ENCODE assay signal across 8 mouse cellular contexts in genomic region chr4:43030352-43030751, GRCm38 (mm10). TPM values are rescaled to one million over a fixed set of nuclear protein-coding genes. Genes with fewer than 3 reads are reported as not detected.
DNase-seq lines count a peak whose midpoint lies in the region; ATAC-seq and TF ChIP-seq lines count a peak whose summit lies in the region.

No protein-coding gene starts in this region.

- TF ChIP-seq CTCF in forebrain, postnatal 0 days (IDR thresholded peaks at IDR 0.05; ENCODE audit: low read depth): no peak
- no peak for TF ChIP-seq CTCF in liver, postnatal 0 days (IDR thresholded peaks at IDR 0.05; ENCODE audit: low read depth)

- H3K4me1 ChIP-seq in heart, embryonic 11.5 days (ENCODE audit: control insufficient read depth, insufficient read depth, low read length): peaks cover 9% of the 10 kb centered on the region; the same call in 1 of the 2 replicates
- H3K4me1 ChIP-seq in ES-E14 (ENCODE audit: control insufficient read depth in 2 of 2, insufficient read depth in 2 of 2, low read length in 2 of 2, poor library complexity in 1 of 2): peaks cover 0 to 3% of the 10 kb centered on the region in 2 experiments; a peak in 1 of 4 replicates
- peaks cover 15% of the 10 kb centered on the region for H3K4me1 ChIP-seq in forebrain, postnatal 0 days (ENCODE audit: insufficient read depth)
- peaks cover 9% of the 10 kb centered on the region; the same call in 1 of the 2 replicates for H3K4me1 ChIP-seq in liver, postnatal 0 days (ENCODE audit: insufficient read depth)

- no peaks in the 10 kb centered on the region for H3K9me3 ChIP-seq in heart, embryonic 11.5 days (replicated peaks; ENCODE audit: control insufficient read depth, low read length)
- H3K9me3 ChIP-seq in ES-E14 (ENCODE audit: control insufficient read depth, insufficient read depth, low read depth, low read length): no peaks in the 10 kb centered on the region
- H3K9me3 ChIP-seq in forebrain, postnatal 0 days (ENCODE audit: low read length): no peaks in the 10 kb centered on the region
- H3K9me3 ChIP-seq in liver, postnatal 0 days (ENCODE audit: low read length): no peaks in the 10 kb centered on the region

- no peak for ATAC-seq in heart, embryonic 11.5 days (replicated peaks; ENCODE audit: insufficient number of reproducible peaks, low FRiP score, low TSS enrichment)
- no peak for ATAC-seq in forebrain, postnatal 0 days
- ATAC-seq in liver, postnatal 0 days: no peak

- WGBS in heart, embryonic 11.5 days (ENCODE audit: insufficient replicate concordance): 61% methylated on average over 9 of the region's 9 CpGs
- 80% methylated on average over 9 of the region's 9 CpGs for WGBS in forebrain, postnatal 0 days
- 61% methylated on average over 9 of the region's 9 CpGs for WGBS in liver, postnatal 0 days (ENCODE audit: insufficient replicate concordance)

- no peak for TF ChIP-seq EP300 in liver, postnatal 0 days (IDR thresholded peaks at IDR 0.05; ENCODE audit: low read depth)

- in situ Hi-C loops in ES-E14 (cut with MboI; ENCODE audit: low sequenced_read_pairs in 2 of 2, unreplicated experiment in 2 of 2): no loop called here

- DNase-seq in heart, adult 8-10 months (ENCODE audit: low spot score): no peak
- no peak for DNase-seq in ES-E14 (ENCODE audit: low read depth, low spot score)
- no peak for DNase-seq in forebrain, postnatal 0 days
- DNase-seq in liver, postnatal 0 days: no peak
- no peak for DNase-seq in T-cell, adult 2 months (ENCODE audit: low spot score)
- DNase-seq in right cerebral cortex, postnatal 36 days (ENCODE audit: low spot score in 2 of 2): no peak
- DNase-seq in cerebellum, postnatal 10 days: no peak

- no peaks in the 10 kb centered on the region for H3K27me3 ChIP-seq in heart, embryonic 11.5 days (ENCODE audit: control insufficient read depth, insufficient read depth, low read length)
- no peaks in the 10 kb centered on the region for H3K27me3 ChIP-seq in forebrain, postnatal 0 days (ENCODE audit: insufficient read depth, low read length)
- H3K27me3 ChIP-seq in liver, postnatal 0 days (ENCODE audit: insufficient read depth, low read length): no peaks in the 10 kb centered on the region

- H3K27ac ChIP-seq in heart, embryonic 11.5 days (ENCODE audit: low read depth, low read length): peak overlapping the region; percentile 70; the same call in 1 of the 2 replicates
- no peak overlapping the region for H3K27ac ChIP-seq in ES-E14 (ENCODE audit: insufficient read depth, low read depth, low read length, poor library complexity, severe bottlenecking)
- no peak overlapping the region; the same call in 1 of the 2 replicates for H3K27ac ChIP-seq in forebrain, postnatal 0 days (ENCODE audit: low read depth, low read length)
- peak overlapping the region; percentile 79 for H3K27ac ChIP-seq in liver, postnatal 0 days (ENCODE audit: low read depth)

- peak overlapping the region; percentile 80 for H3K4me2 ChIP-seq in heart, embryonic 11.5 days
- H3K4me2 ChIP-seq in forebrain, postnatal 0 days (ENCODE audit: low read depth): peak overlapping the region; percentile 86
- peak overlapping the region; percentile 82 for H3K4me2 ChIP-seq in liver, postnatal 0 days (ENCODE audit: low read depth, low read length)

- H3K9ac ChIP-seq in heart, embryonic 11.5 days (ENCODE audit: low read depth, low read length): peak overlapping the region; percentile 81
- H3K9ac ChIP-seq in ES-E14 (ENCODE audit: insufficient read depth, low read depth, low read length, poor library complexity, severe bottlenecking): peak overlapping the region; percentile 94
- peak overlapping the region; percentile 84 for H3K9ac ChIP-seq in forebrain, postnatal 0 days
- peak overlapping the region; percentile 86 for H3K9ac ChIP-seq in liver, postnatal 0 days (replicated peaks)

- peak overlapping the region; percentile 68 for H3K4me3 ChIP-seq in heart, embryonic 11.5 days (ENCODE audit: low read depth, low read length)
- peak overlapping the region; percentile 85 for H3K4me3 ChIP-seq in ES-E14 (ENCODE audit: insufficient read depth in 1 of 2, low read depth in 1 of 2, low read length in 2 of 2, poor library complexity in 1 of 2, severe bottlenecking in 1 of 2)
- peak overlapping the region; percentile 74 for H3K4me3 ChIP-seq in forebrain, postnatal 0 days (ENCODE audit: low read depth, low read length)
- H3K4me3 ChIP-seq in liver, postnatal 0 days (ENCODE audit: low read depth, low read length): peak overlapping the region; percentile 79

- peaks cover 23% of the 10 kb centered on the region; the same call in 1 of the 2 replicates for H3K36me3 ChIP-seq in heart, embryonic 11.5 days (ENCODE audit: control insufficient read depth, insufficient read depth, low read length)
- peaks cover 14% of the 10 kb centered on the region for H3K36me3 ChIP-seq in ES-E14 (ENCODE audit: control insufficient read depth, insufficient read depth, low read length, poor library complexity, severe bottlenecking)
- peaks cover 48% of the 10 kb centered on the region for H3K36me3 ChIP-seq in forebrain, postnatal 0 days (ENCODE audit: insufficient read depth)
- H3K36me3 ChIP-seq in liver, postnatal 0 days (replicated peaks; ENCODE audit: insufficient read depth, low read length): peaks cover 46% of the 10 kb centered on the region

TF ChIP-seq in ES-E14, 5 proteins besides CTCF, POLR2A, EP300 and RAD21:
- TF ChIP-seq ZC3H11A (IDR thresholded peaks at IDR 0.05; ENCODE audit: borderline replicate concordance, low read depth, low read length) (no peak), CHD2 (IDR thresholded peaks at IDR 0.05; ENCODE audit: low read depth, low read length) (no peak), MAFK (IDR thresholded peaks at IDR 0.05; ENCODE audit: insufficient read depth, low read depth, low read length) (no peak), ZNF384 (IDR thresholded peaks at IDR 0.05; ENCODE audit: low read depth, low read length) (no peak), HCFC1 (IDR thresholded peaks at IDR 0.05; ENCODE audit: borderline replicate concordance, insufficient read depth, low read length) (no peak)

RNA-seq across cellular contexts. Expression of gene Stoml2, which starts 1.2 kb away (rescaled TPM):
- polyA plus RNA-seq in heart, embryonic 11.5 days (2014; fragmentation: Nextera tagmentation; extraction: Ambion mirVana): 251 and 255 TPM in 2 replicates
- total RNA-seq in heart, adult 8-10 months (2022): 100 to 1,000 TPM; 104 to 110 (median 108) TPM
- 245 and 279 TPM in 2 replicates for total RNA-seq in ES-E14 (2012; rRNA removed)
- total RNA-seq in forebrain, postnatal 0 days (2014; rRNA removed): 94.4 and 120 TPM in 2 replicates
- 233 and 240 TPM in 2 replicates for polyA plus RNA-seq in forebrain, postnatal 0 days (2015; fragmentation: Nextera tagmentation; extraction: Ambion mirVana)
- 114 and 116 TPM in 2 replicates for polyA plus RNA-seq in liver, postnatal 0 days (2015; fragmentation: Nextera tagmentation; extraction: Ambion mirVana)

RNA-seq across cellular contexts. Expression of gene Pigo, which starts 4.7 kb away (rescaled TPM):
- polyA plus RNA-seq in heart, embryonic 11.5 days (2014; fragmentation: Nextera tagmentation; extraction: Ambion mirVana): 13.2 and 13.6 TPM in 2 replicates
- total RNA-seq in heart, adult 8-10 months (2022): 10 to 100 TPM; 19.6 to 27.4 (median 23.6) TPM
- 40.9 and 59.1 TPM in 2 replicates for total RNA-seq in ES-E14 (2012; rRNA removed)
- total RNA-seq in forebrain, postnatal 0 days (2014; rRNA removed): 15.6 and 20.3 TPM in 2 replicates
- polyA plus RNA-seq in forebrain, postnatal 0 days (2015; fragmentation: Nextera tagmentation; extraction: Ambion mirVana): 16.5 and 21.9 TPM in 2 replicates
- 7.6 and 8.3 TPM in 2 replicates for polyA plus RNA-seq in liver, postnatal 0 days (2015; fragmentation: Nextera tagmentation; extraction: Ambion mirVana)

RNA-seq across cellular contexts. Expression of gene Fam214b, which starts 15.7 kb away (rescaled TPM):
- 10.8 and 11.4 TPM in 2 replicates for polyA plus RNA-seq in heart, embryonic 11.5 days (2014; fragmentation: Nextera tagmentation; extraction: Ambion mirVana)
- 10 to 100 TPM; 25.7 to 34.1 (median 30.1) TPM for total RNA-seq in heart, adult 8-10 months (2022)
- total RNA-seq in ES-E14 (2012; rRNA removed): 8.2 and 11.9 TPM in 2 replicates
- 35.7 and 42.3 TPM in 2 replicates for total RNA-seq in forebrain, postnatal 0 days (2014; rRNA removed)
- 23.4 and 30.9 TPM in 2 replicates for polyA plus RNA-seq in forebrain, postnatal 0 days (2015; fragmentation: Nextera tagmentation; extraction: Ambion mirVana)
- 11.3 and 11.7 TPM in 2 replicates for polyA plus RNA-seq in liver, postnatal 0 days (2015; fragmentation: Nextera tagmentation; extraction: Ambion mirVana)

RNA-seq across cellular contexts. Expression of gene Fancg, which starts 20.0 kb away (rescaled TPM):
- 11.0 and 11.5 TPM in 2 replicates for polyA plus RNA-seq in heart, embryonic 11.5 days (2014; fragmentation: Nextera tagmentation; extraction: Ambion mirVana)
- 1 to 10 TPM; 1.7 to 2.8 (median 2.2) TPM for total RNA-seq in heart, adult 8-10 months (2022)
- total RNA-seq in ES-E14 (2012; rRNA removed): 13.0 and 16.9 TPM in 2 replicates
- 12.8 and 21.8 TPM in 2 replicates for total RNA-seq in forebrain, postnatal 0 days (2014; rRNA removed)
- polyA plus RNA-seq in forebrain, postnatal 0 days (2015; fragmentation: Nextera tagmentation; extraction: Ambion mirVana): 10.9 and 12.4 TPM in 2 replicates
- polyA plus RNA-seq in liver, postnatal 0 days (2015; fragmentation: Nextera tagmentation; extraction: Ambion mirVana): 4.5 and 5.5 TPM in 2 replicates

RNA-seq across cellular contexts. Expression of gene Unc13b, which starts 28.4 kb away (rescaled TPM):
- 9.3 TPM in 2 replicates for polyA plus RNA-seq in heart, embryonic 11.5 days (2014; fragmentation: Nextera tagmentation; extraction: Ambion mirVana)
- total RNA-seq in heart, adult 8-10 months (2022): 10 to 100 TPM in 3 of 4 experiments, 1 to 10 TPM in 1; 7.7 to 11.7 (median 10.1) TPM
- 13.3 and 19.6 TPM in 2 replicates for total RNA-seq in ES-E14 (2012; rRNA removed)
- 52.9 and 54.7 TPM in 2 replicates for total RNA-seq in forebrain, postnatal 0 days (2014; rRNA removed)
- polyA plus RNA-seq in forebrain, postnatal 0 days (2015; fragmentation: Nextera tagmentation; extraction: Ambion mirVana): 3.3 and 6.2 TPM in 2 replicates
- 0.37 and 0.52 TPM in 2 replicates for polyA plus RNA-seq in liver, postnatal 0 days (2015; fragmentation: Nextera tagmentation; extraction: Ambion mirVana)

Comparison
In these comparisons a context has a peak if more than half of its experiments do, and no peak if none do; other contexts are left out.
1. H3K27ac ChIP-seq: peak in heart, embryonic 11.5 days (single experiment) and liver, postnatal 0 days (single experiment); none in ES-E14 (single experiment) and forebrain, postnatal 0 days (single experiment).
2. Peak in every context shown above with its lines, with median percentiles within 50 percentile points of each other: H3K4me2 ChIP-seq, H3K4me3 ChIP-seq and H3K9ac ChIP-seq.